Mouse (Mus musculus): Measurements from ENCODE around the gene Prm3.

- TF ChIP-seq POLR2A (IDR thresholded peaks at IDR 0.05; ENCODE audit: low read depth, low read length) (no peak), CTCF (conservative IDR thresholded peaks at IDR 0.05; ENCODE audit: insufficient read depth, insufficient read length, low read depth, low read length) (no peak)
These were observed 23.0 kb upstream of the Prm3 start for GRCm38 (mm10) chr16:10813726-10814125.

All from kidney, adult 2 months (tissue).